Mouse (Mus musculus): ENCODE measurements around the gene Gm28230. TPM values are rescaled to one million over a fixed set of nuclear protein-coding genes. Genes with fewer than 3 reads are reported as not detected.

The Gm28230 gene
- total and polyA plus RNA-seq, 2 experiments from 2014 or later = not detected

GRCm38 (mm10) chr2:74750731-74751250, 24.3 kb downstream of the Gm28230 start:
- WGBS = 17% methylated on average over 5 of the region's 5 CpGs
- Histone ChIP-seq H3K27me3 (ENCODE audit: insufficient read depth, low read length) (peaks cover 87% of the 10 kb centered on the region), H3K9ac (replicated peaks; ENCODE audit: low read length, poor library complexity, severe bottlenecking) (no peak overlapping the region), H3K4me1 (ENCODE audit: insufficient read depth, low read length) (no peaks in the 10 kb centered on the region), H3K4me2 (ENCODE audit: low read depth, low read length, poor library complexity, severe bottlenecking) (no peak overlapping the region), H3K9me3 (ENCODE audit: low read length) (no peaks in the 10 kb centered on the region), H3K27ac (ENCODE audit: low read depth, low read length) (no peak overlapping the region), H3K4me3 (ENCODE audit: low read depth, low read length) (no peak overlapping the region), H3K36me3 (ENCODE audit: insufficient read depth, low read length) (no peaks in the 10 kb centered on the region)
- TF ChIP-seq CTCF (IDR thresholded peaks at IDR 0.05) = no peak
- DNase-seq (ENCODE audit: low spot score) (no peak), ATAC-seq (ENCODE audit: low FRiP score) (no peak)

- peaks cover 87% of the 10 kb centered on the region for H3K27me3 ChIP-seq (ENCODE audit: insufficient read depth, low read length)
- H3K4me2 ChIP-seq (ENCODE audit: low read depth, low read length, poor library complexity, severe bottlenecking) = no peak overlapping the region
- WGBS = 63% methylated on average over 1 of the region's 1 CpGs
- no peak overlapping the region for H3K9ac ChIP-seq (replicated peaks; ENCODE audit: low read length, poor library complexity, severe bottlenecking)
- H3K9me3 ChIP-seq (ENCODE audit: low read length) = no peaks in the 10 kb centered on the region
- H3K4me1 ChIP-seq (ENCODE audit: insufficient read depth, low read length) = no peaks in the 10 kb centered on the region
- ATAC-seq (ENCODE audit: low FRiP score) = no peak
- H3K4me3 ChIP-seq (ENCODE audit: low read depth, low read length) = no peak overlapping the region
- no peak overlapping the region for H3K27ac ChIP-seq (ENCODE audit: low read depth, low read length)
- no peak for DNase-seq (ENCODE audit: low spot score)
- no peak for TF ChIP-seq CTCF (IDR thresholded peaks at IDR 0.05)
- no peaks in the 10 kb centered on the region for H3K36me3 ChIP-seq (ENCODE audit: insufficient read depth, low read length)
These were observed 25.3 kb downstream of the Gm28230 start for GRCm38 (mm10) chr2:74751861-74752260.

GRCm38 (mm10) chr2:74752431-74753174, 26.1 kb downstream of the Gm28230 start:
- ATAC-seq (ENCODE audit: low FRiP score) = no peak
- Histone ChIP-seq H3K9ac (replicated peaks; ENCODE audit: low read length, poor library complexity, severe bottlenecking) (no peak overlapping the region), H3K4me2 (ENCODE audit: low read depth, low read length, poor library complexity, severe bottlenecking) (peak overlapping the region; percentile 33), H3K27ac (ENCODE audit: low read depth, low read length) (no peak overlapping the region), H3K27me3 (ENCODE audit: insufficient read depth, low read length) (peaks cover 87% of the 10 kb centered on the region), H3K9me3 (ENCODE audit: low read length) (no peaks in the 10 kb centered on the region), H3K4me3 (ENCODE audit: low read depth, low read length) (peak overlapping the region; percentile 12), H3K36me3 (ENCODE audit: insufficient read depth, low read length) (no peaks in the 10 kb centered on the region), H3K4me1 (ENCODE audit: insufficient read depth, low read length) (no peaks in the 10 kb centered on the region)
- DNase-seq (ENCODE audit: low spot score) = no peak
- no peak for TF ChIP-seq CTCF (IDR thresholded peaks at IDR 0.05)
- 2% methylated on average over 45 of the region's 45 CpGs for WGBS

GRCm38 (mm10) chr2:74753175-74753523, 26.6 kb downstream of the Gm28230 start:
- 2% methylated on average over 24 of the region's 25 CpGs for WGBS
- ATAC-seq (ENCODE audit: low FRiP score) = no peak
- H3K4me1 ChIP-seq (ENCODE audit: insufficient read depth, low read length) = no peaks in the 10 kb centered on the region
- no peak overlapping the region for H3K9ac ChIP-seq (replicated peaks; ENCODE audit: low read length, poor library complexity, severe bottlenecking)
- H3K9me3 ChIP-seq (ENCODE audit: low read length) = no peaks in the 10 kb centered on the region
- H3K36me3 ChIP-seq (ENCODE audit: insufficient read depth, low read length) = no peaks in the 10 kb centered on the region
- H3K4me2 ChIP-seq (ENCODE audit: low read depth, low read length, poor library complexity, severe bottlenecking) = no peak overlapping the region
- H3K27ac ChIP-seq (ENCODE audit: low read depth, low read length) = no peak overlapping the region
- H3K4me3 ChIP-seq (ENCODE audit: low read depth, low read length) = no peak overlapping the region
- no peak for DNase-seq (ENCODE audit: low spot score)
- peaks cover 87% of the 10 kb centered on the region for H3K27me3 ChIP-seq (ENCODE audit: insufficient read depth, low read length)
- TF ChIP-seq CTCF (IDR thresholded peaks at IDR 0.05) = no peak

GRCm38 (mm10) chr2:74753711-74754110, 27.2 kb downstream of the Gm28230 start:
- H3K4me1 ChIP-seq (ENCODE audit: insufficient read depth, low read length) = no peaks in the 10 kb centered on the region
- DNase-seq (ENCODE audit: low spot score) (no peak), ATAC-seq (ENCODE audit: low FRiP score) (no peak)
- H3K9ac ChIP-seq (replicated peaks; ENCODE audit: low read length, poor library complexity, severe bottlenecking) = no peak overlapping the region
- H3K36me3 ChIP-seq (ENCODE audit: insufficient read depth, low read length) = no peaks in the 10 kb centered on the region
- no peak for TF ChIP-seq CTCF (IDR thresholded peaks at IDR 0.05)
- H3K9me3 ChIP-seq (ENCODE audit: low read length) = no peaks in the 10 kb centered on the region
- H3K27ac ChIP-seq (ENCODE audit: low read depth, low read length) = no peak overlapping the region
- WGBS = 23% methylated on average over 5 of the region's 5 CpGs
- H3K4me3 ChIP-seq (ENCODE audit: low read depth, low read length) = no peak overlapping the region
- no peak overlapping the region for H3K4me2 ChIP-seq (ENCODE audit: low read depth, low read length, poor library complexity, severe bottlenecking)
- H3K27me3 ChIP-seq (ENCODE audit: insufficient read depth, low read length) = peaks cover 88% of the 10 kb centered on the region

DNA sequence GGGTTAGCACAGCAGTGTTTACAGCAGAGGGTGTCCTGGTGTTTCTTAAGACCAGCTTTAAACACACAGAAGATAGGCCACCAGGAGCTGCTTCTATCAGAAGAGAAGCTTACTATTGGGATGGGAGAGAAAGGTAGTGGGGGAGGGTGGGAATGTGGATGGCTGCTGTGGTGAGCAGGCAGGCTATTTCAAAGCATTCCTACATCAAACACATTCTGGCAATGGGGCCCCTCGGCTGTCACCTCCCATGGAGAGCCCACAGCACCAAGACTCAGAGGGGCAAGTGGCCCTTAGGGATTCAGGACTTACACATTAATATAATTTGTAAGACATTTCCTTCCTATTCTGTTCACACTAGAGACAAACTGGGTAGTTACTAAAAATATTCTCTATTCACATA, 33.6 kb downstream of the Gm28230 start:
- H3K9me3 ChIP-seq (ENCODE audit: low read length) = no peaks in the 10 kb centered on the region
- no peaks in the 10 kb centered on the region for H3K36me3 ChIP-seq (ENCODE audit: insufficient read depth, low read length)
- no peak overlapping the region for H3K4me2 ChIP-seq (ENCODE audit: low read depth, low read length, poor library complexity, severe bottlenecking)
- DNase-seq (ENCODE audit: low spot score) (no peak), ATAC-seq (ENCODE audit: low FRiP score) (no peak)
- 0% methylated on average over 1 of the region's 1 CpGs for WGBS
- H3K9ac ChIP-seq (replicated peaks; ENCODE audit: low read length, poor library complexity, severe bottlenecking) = no peak overlapping the region
- TF ChIP-seq CTCF (IDR thresholded peaks at IDR 0.05) = no peak
- no peak overlapping the region for H3K4me3 ChIP-seq (ENCODE audit: low read depth, low read length)
- H3K27me3 ChIP-seq (ENCODE audit: insufficient read depth, low read length) = peaks cover 81% of the 10 kb centered on the region
- peaks cover 12% of the 10 kb centered on the region for H3K4me1 ChIP-seq (ENCODE audit: insufficient read depth, low read length)
- H3K27ac ChIP-seq (ENCODE audit: low read depth, low read length) = no peak overlapping the region
